Mouse (Mus musculus) left cerebral cortex, postnatal 10 days (tissue): Measurements from ENCODE around the gene Izumo4. TPM values are rescaled to one million over a fixed set of nuclear protein-coding genes. Genes with fewer than 3 reads are reported as not detected.

Source experiments
- DNase-seq, 2 experiments: peaks; one replicate each; pipeline ENCODE4 v3.0.0; 2021 to 2022; ENCODE audit warnings: low spot score in 2 of 2, mixed read lengths in 1 of 2; ENCODE audit errors: extremely low spot score in 1 of 2
- intact Hi-C: fragments of 180-260 bp; cut with DNase I; formaldehyde crosslinking; loops from one replicate; pipeline ENCODE4 v1.15.1; 2025
- total RNA-seq, 2 experiments: library from RNA; stranded (reverse); gene quantifications; 2 replicates each; pipeline ENCODE4 v1.2.3; 2021

The Izumo4 gene
- total RNA-seq, 2 experiments from 2014 or later = 56.3 to 63.5 TPM

DNA sequence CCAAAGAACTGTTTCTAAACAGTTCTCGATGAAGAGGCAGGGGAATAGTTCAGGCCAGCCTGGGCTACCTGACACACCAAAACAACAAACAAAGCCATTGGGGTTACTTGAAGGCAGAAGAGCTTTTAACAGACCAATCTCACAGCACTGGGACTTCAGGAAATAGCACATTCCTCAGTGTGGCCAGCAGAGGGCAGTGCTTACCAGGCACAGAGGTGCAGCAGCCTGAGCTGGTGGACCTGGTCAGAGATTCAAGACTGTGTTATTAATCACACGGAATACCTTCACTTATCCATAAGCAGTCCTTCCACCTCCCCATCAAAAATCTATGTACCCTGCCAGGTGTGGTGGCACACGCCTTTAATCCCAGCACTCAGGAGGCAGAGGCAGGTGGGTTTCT lies 45.4 kb downstream of the Izumo4 start:
- DNase-seq = peak; percentile 59 to 84
- intact Hi-C loops = loop anchor here (5.0 kb wide), 2 partner anchors 130 to 250 kb away; no protein-coding TSS in a partner anchor

DNA sequence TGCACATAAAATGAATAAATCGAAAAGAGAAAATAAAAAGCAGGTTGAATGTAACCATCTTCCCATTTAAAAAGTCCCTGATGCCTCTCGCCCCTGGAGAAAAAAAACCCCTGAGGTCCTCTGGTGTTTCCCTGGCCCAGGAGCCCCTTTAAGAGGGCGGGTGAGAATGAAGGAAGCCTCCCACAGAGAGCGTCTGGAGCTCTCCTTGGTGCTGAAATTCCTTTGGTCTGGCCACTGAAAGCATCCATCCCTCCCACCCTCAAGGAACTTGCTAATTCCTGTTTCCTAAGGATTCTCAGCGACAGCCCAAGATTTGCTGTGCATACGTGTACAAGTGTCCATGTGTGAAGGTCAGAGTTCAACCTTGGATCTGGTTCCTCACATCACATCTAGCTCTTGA lies 46.6 kb downstream of the Izumo4 start:
- DNase-seq = peak in 1 of 2 experiments; percentile 67
- intact Hi-C loops = loop anchor here (5.0 kb wide), 2 partner anchors 129 to 249 kb away; no protein-coding TSS in a partner anchor

GRCm38 (mm10) chr10:80751188-80751832 lies 49.3 kb downstream of the Izumo4 start:
- DNase-seq = peak; percentile 49 to 77

DNA sequence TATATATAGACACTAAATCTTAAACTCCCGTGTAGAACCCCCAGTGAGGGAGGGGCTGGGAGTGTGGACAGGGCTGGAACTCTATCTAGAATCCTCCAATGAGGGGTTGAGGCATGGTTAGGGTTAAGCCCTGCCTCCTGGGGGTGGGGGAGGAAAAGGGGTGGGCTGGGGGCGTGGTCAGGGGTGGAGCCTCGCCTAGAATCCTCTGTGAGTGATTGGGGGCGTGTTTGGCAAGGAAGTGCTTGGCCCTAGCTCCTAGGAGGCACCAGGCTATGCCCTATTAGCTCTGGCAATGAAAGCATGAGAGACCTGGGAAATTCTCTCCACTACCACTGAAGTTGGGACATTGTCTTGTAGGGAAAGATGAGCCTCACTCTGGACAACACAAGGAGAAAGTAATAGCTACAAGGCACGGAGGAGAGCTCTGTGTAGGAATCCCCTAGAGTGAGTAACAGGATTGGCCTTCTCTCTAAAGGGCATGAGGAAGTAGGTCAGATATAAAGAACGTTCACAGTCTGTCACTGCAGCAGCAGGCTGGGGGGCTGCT lies 50.2 kb downstream of the Izumo4 start:
- intact Hi-C loops = no loop called here
- DNase-seq = peak; percentile 43 to 89

More at GRCm38 (mm10) chr10:80751188-80751832, 49.3 kb downstream of the Izumo4 start:
- intact Hi-C loops = no loop called here

DNA sequence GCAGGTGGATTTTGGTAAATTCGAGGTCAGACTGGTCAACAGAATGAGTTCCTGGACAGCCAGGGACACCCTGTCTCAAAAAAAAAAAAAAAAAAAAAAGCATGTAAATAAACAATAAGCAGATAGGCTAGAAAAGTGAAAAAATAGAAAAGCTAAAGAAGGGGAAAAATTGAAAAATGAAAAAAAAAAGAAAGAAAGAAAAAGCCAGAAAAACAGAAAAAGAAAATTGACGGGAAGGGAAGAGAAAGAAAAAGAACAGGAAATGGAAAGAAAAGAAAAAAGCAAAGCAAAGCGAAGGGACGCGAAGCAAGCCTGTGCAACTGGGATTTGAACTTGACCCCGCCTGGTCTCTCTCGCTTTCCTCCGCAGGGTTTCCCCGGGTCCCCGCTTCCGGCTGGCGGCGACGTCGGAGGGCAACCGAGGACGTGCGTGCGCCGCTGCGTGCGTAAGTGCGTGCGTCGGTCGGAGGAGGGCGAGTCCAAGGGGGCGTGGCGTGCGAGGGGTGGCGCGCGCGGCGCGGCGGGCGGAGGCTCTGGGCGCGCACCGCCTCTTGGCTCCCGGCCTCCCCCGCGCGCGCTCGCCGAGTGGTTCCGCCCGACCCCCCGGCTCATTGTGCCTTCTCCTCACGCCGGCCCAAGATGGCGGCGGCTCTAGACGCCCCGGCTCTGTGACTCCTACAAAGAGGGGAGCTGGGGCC lies 52.8 kb downstream of the Izumo4 start, which contains the start of gene Dot1l:
Dot1l (plus strand) TSS at position 613 of the 697 bp plus-strand sequence.
- peak; percentile 95 to 99 for DNase-seq
- intact Hi-C loops = no loop called here

Other genes starting within 250 kb of the Izumo4 start
- gene Onecut3, start 207.3 kb upstream of the Izumo4 start, total RNA-seq = not detected
- gene Atp8b3, start 163.1 kb upstream of the Izumo4 start, total RNA-seq = under 1 TPM; 0.14 to 0.49 TPM
- gene Rexo1, start 140.6 kb upstream of the Izumo4 start, total RNA-seq = 10 to 100 TPM; 49.5 to 49.6 TPM
- 10 to 100 TPM; 40.1 to 46.3 TPM for gene Klf16, start 124.9 kb upstream of the Izumo4 start, total RNA-seq
- 100 to 1,000 TPM; 191 to 194 TPM for gene Abhd17a, start 111.8 kb upstream of the Izumo4 start, total RNA-seq
- gene Scamp4, start 99.3 kb upstream of the Izumo4 start, total RNA-seq = 10 to 100 TPM; 37.5 to 37.9 TPM
- 1 to 10 TPM; 4.3 TPM for gene Adat3, start 99.3 kb upstream of the Izumo4 start, total RNA-seq
- gene Gm49322, start 96.2 kb upstream of the Izumo4 start, total RNA-seq = 1 to 10 TPM; 2.0 to 3.0 TPM
- gene Csnk1g2, start 79.3 kb upstream of the Izumo4 start, total RNA-seq = 100 to 1,000 TPM; 156 to 167 TPM
- 10 to 100 TPM; 89.6 to 91.0 TPM for gene Btbd2, start 45.1 kb upstream of the Izumo4 start, total RNA-seq
- gene Mknk2, start 24.1 kb upstream of the Izumo4 start, total RNA-seq = 10 to 100 TPM; 46.1 to 47.1 TPM
- gene Mob3a, start 207 bp upstream of the Izumo4 start, total RNA-seq = 10 to 100 TPM; 21.8 to 24.7 TPM
- gene Ap3d1, start 40.1 kb downstream of the Izumo4 start, total RNA-seq = 100 to 1,000 TPM; 146 to 151 TPM
- gene Dot1l, start 53.0 kb downstream of the Izumo4 start, total RNA-seq = 10 to 100 TPM; 59.1 to 60.1 TPM
- 10 to 100 TPM; 39.7 to 43.1 TPM for gene Sf3a2, start 96.0 kb downstream of the Izumo4 start, total RNA-seq
- gene Plekhj1, start 96.4 kb downstream of the Izumo4 start, total RNA-seq = 10 to 100 TPM; 57.0 to 62.1 TPM
- gene Amh, start 103.1 kb downstream of the Izumo4 start, total RNA-seq = 1 to 10 TPM; 1.7 to 2.0 TPM
- 1 to 10 TPM; 1.6 to 2.0 TPM for gene Jsrp1, start 111.3 kb downstream of the Izumo4 start, total RNA-seq
- gene Oaz1, start 124.5 kb downstream of the Izumo4 start, total RNA-seq = 100 to 1,000 TPM; 414 to 433 TPM
- 10 to 100 TPM; 25.4 to 30.9 TPM for gene Lingo3, start 141.9 kb downstream of the Izumo4 start, total RNA-seq
- gene Lsm7, start 153.0 kb downstream of the Izumo4 start, total RNA-seq = 10 to 100 TPM; 51.1 to 57.3 TPM
- gene Sppl2b, start 153.1 kb downstream of the Izumo4 start, total RNA-seq = 10 to 100 TPM; 81.5 to 90.2 TPM
- gene Tmprss9, start 169.7 kb downstream of the Izumo4 start, total RNA-seq = under 1 TPM in 1 of 2 experiments, not detected in 1; 0.13 TPM
- 100 to 1,000 TPM; 158 to 161 TPM for gene Timm13, start 198.8 kb downstream of the Izumo4 start, total RNA-seq
- 10 to 100 TPM; 20.4 to 21.3 TPM for gene Lmnb2, start 216.1 kb downstream of the Izumo4 start, total RNA-seq
- 10 to 100 TPM in 1 of 2 experiments, 1 to 10 TPM in 1; 8.2 to 10.4 TPM for gene Gadd45b, start 227.9 kb downstream of the Izumo4 start, total RNA-seq